Mouse (Mus musculus) bone marrow, adult 2 months (tissue): ENCODE data around the gene Dmxl2.

ENCODE experiments used
- CTCF ChIP-seq: fragments of 200-500 bp; IDR thresholded peaks from 2 replicates; pipeline ENCODE4 v1.5.1; 2011; ENCODE audit warnings: low read length, control low read depth; ENCODE audit not compliant: control insufficient read depth, insufficient read depth
- POLR2A ChIP-seq: fragments of 200-500 bp; IDR thresholded peaks from 2 replicates; pipeline ENCODE4 v1.6.1; 2011; ENCODE audit warnings: low read depth, mild to moderate bottlenecking, control low read depth, low read length, borderline replicate concordance; ENCODE audit not compliant: control insufficient read depth

- TF ChIP-seq CTCF (no peak), POLR2A (no peak)
Measured at GRCm38 (mm10) chr9:54439015-54439414, 62.4 kb downstream of the Dmxl2 start.
